Mouse (Mus musculus): ENCODE data around the gene Lrmda. TPM values are rescaled to one million over a fixed set of nuclear protein-coding genes. Genes with fewer than 3 reads are reported as not detected.

The Lrmda gene
- polyA plus RNA-seq, 1 experiment from 2014 or later, result 1.8 TPM

- Histone ChIP-seq H3K27ac (ENCODE audit: low read depth, low read length) (no peak overlapping the region), H3K4me1 (replicated peaks; ENCODE audit: control insufficient read depth, insufficient read depth, low read length) (no peaks in the 10 kb centered on the region; the same call in 1 of the 2 replicates), H3K9me3 (ENCODE audit: control insufficient read depth) (no peaks in the 10 kb centered on the region), H3K4me3 (ENCODE audit: low read depth, low read length) (no peak overlapping the region), H3K36me3 (ENCODE audit: control insufficient read depth, insufficient read depth) (no peaks in the 10 kb centered on the region), H3K27me3 (replicated peaks; ENCODE audit: control insufficient read depth, insufficient read depth, low read length) (no peaks in the 10 kb centered on the region), H3K9ac (ENCODE audit: low read depth, low read length) (no peak overlapping the region), H3K4me2 (replicated peaks; ENCODE audit: low read depth) (no peak overlapping the region)
- ATAC-seq, result no peak
- WGBS, result 48% methylated on average over 17 of the region's 17 CpGs
- no peak for TF ChIP-seq CTCF (IDR thresholded peaks at IDR 0.05; ENCODE audit: low read depth)
These were observed 630.8 kb downstream of the Lrmda start for GRCm38 (mm10) chr14:22649985-22650984.

GRCm38 (mm10) chr14:22651131-22651952, 631.8 kb downstream of the Lrmda start:
- no peak for ATAC-seq
- 56% methylated on average over 14 of the region's 14 CpGs for WGBS
- TF ChIP-seq CTCF (IDR thresholded peaks at IDR 0.05; ENCODE audit: low read depth), result no peak
- H3K27ac ChIP-seq (ENCODE audit: low read depth, low read length), result no peak overlapping the region
- no peak overlapping the region for H3K4me2 ChIP-seq (replicated peaks; ENCODE audit: low read depth)
- H3K4me3 ChIP-seq (ENCODE audit: low read depth, low read length), result no peak overlapping the region
- H3K9me3 ChIP-seq (ENCODE audit: control insufficient read depth), result no peaks in the 10 kb centered on the region
- no peaks in the 10 kb centered on the region for H3K27me3 ChIP-seq (replicated peaks; ENCODE audit: control insufficient read depth, insufficient read depth, low read length)
- H3K36me3 ChIP-seq (ENCODE audit: control insufficient read depth, insufficient read depth), result no peaks in the 10 kb centered on the region
- H3K9ac ChIP-seq (ENCODE audit: low read depth, low read length), result no peak overlapping the region
- no peaks in the 10 kb centered on the region; the same call in 1 of the 2 replicates for H3K4me1 ChIP-seq (replicated peaks; ENCODE audit: control insufficient read depth, insufficient read depth, low read length)

GRCm38 (mm10) chr14:22662496-22662895, 643.0 kb downstream of the Lrmda start:
- no peak for ATAC-seq
- 52% methylated on average over 3 of the region's 3 CpGs for WGBS

GRCm38 (mm10) chr14:22666437-22666836, 646.9 kb downstream of the Lrmda start:
- Histone ChIP-seq H3K4me3 (ENCODE audit: low read depth, low read length) (no peak overlapping the region), H3K27ac (ENCODE audit: low read depth, low read length) (no peak overlapping the region), H3K36me3 (ENCODE audit: control insufficient read depth, insufficient read depth) (no peaks in the 10 kb centered on the region), H3K4me1 (replicated peaks; ENCODE audit: control insufficient read depth, insufficient read depth, low read length) (no peaks in the 10 kb centered on the region), H3K27me3 (replicated peaks; ENCODE audit: control insufficient read depth, insufficient read depth, low read length) (no peaks in the 10 kb centered on the region), H3K9me3 (ENCODE audit: control insufficient read depth) (no peaks in the 10 kb centered on the region), H3K9ac (ENCODE audit: low read depth, low read length) (no peak overlapping the region), H3K4me2 (replicated peaks; ENCODE audit: low read depth) (no peak overlapping the region)
- WGBS, result 74% methylated on average over 3 of the region's 3 CpGs
- ATAC-seq, result no peak
- TF ChIP-seq CTCF (IDR thresholded peaks at IDR 0.05; ENCODE audit: low read depth), result no peak

More at GRCm38 (mm10) chr14:22662496-22662895, 643.0 kb downstream of the Lrmda start:
- H3K36me3 ChIP-seq (ENCODE audit: control insufficient read depth, insufficient read depth), result no peaks in the 10 kb centered on the region
- H3K9ac ChIP-seq (ENCODE audit: low read depth, low read length), result no peak overlapping the region
- no peak overlapping the region for H3K4me3 ChIP-seq (ENCODE audit: low read depth, low read length)
- no peaks in the 10 kb centered on the region for H3K9me3 ChIP-seq (ENCODE audit: control insufficient read depth)
- H3K27me3 ChIP-seq (replicated peaks; ENCODE audit: control insufficient read depth, insufficient read depth, low read length), result no peaks in the 10 kb centered on the region
- no peak for TF ChIP-seq CTCF (IDR thresholded peaks at IDR 0.05; ENCODE audit: low read depth)
- H3K4me2 ChIP-seq (replicated peaks; ENCODE audit: low read depth), result no peak overlapping the region
- no peak overlapping the region for H3K27ac ChIP-seq (ENCODE audit: low read depth, low read length)
- no peaks in the 10 kb centered on the region for H3K4me1 ChIP-seq (replicated peaks; ENCODE audit: control insufficient read depth, insufficient read depth, low read length)

GRCm38 (mm10) chr14:22668302-22668701, 648.8 kb downstream of the Lrmda start:
- no peaks in the 10 kb centered on the region for H3K4me1 ChIP-seq (replicated peaks; ENCODE audit: control insufficient read depth, insufficient read depth, low read length)
- WGBS, result 31% methylated on average over 8 of the region's 8 CpGs
- H3K27ac ChIP-seq (ENCODE audit: low read depth, low read length), result no peak overlapping the region
- H3K9me3 ChIP-seq (ENCODE audit: control insufficient read depth), result no peaks in the 10 kb centered on the region
- H3K27me3 ChIP-seq (replicated peaks; ENCODE audit: control insufficient read depth, insufficient read depth, low read length), result no peaks in the 10 kb centered on the region
- TF ChIP-seq CTCF (IDR thresholded peaks at IDR 0.05; ENCODE audit: low read depth), result no peak
- H3K4me3 ChIP-seq (ENCODE audit: low read depth, low read length), result no peak overlapping the region
- ATAC-seq, result no peak
- no peak overlapping the region for H3K9ac ChIP-seq (ENCODE audit: low read depth, low read length)
- H3K4me2 ChIP-seq (replicated peaks; ENCODE audit: low read depth), result no peak overlapping the region
- no peaks in the 10 kb centered on the region for H3K36me3 ChIP-seq (ENCODE audit: control insufficient read depth, insufficient read depth)

- WGBS, result 46% methylated on average over 6 of the region's 6 CpGs
These were observed 649.2 kb downstream of the Lrmda start for GRCm38 (mm10) chr14:22668711-22669110.

More at GRCm38 (mm10) chr14:22668711-22669110, 649.2 kb downstream of the Lrmda start:
- H3K27me3 ChIP-seq (replicated peaks; ENCODE audit: control insufficient read depth, insufficient read depth, low read length), result no peaks in the 10 kb centered on the region
- H3K4me2 ChIP-seq (replicated peaks; ENCODE audit: low read depth), result no peak overlapping the region
- H3K9ac ChIP-seq (ENCODE audit: low read depth, low read length), result no peak overlapping the region
- no peak overlapping the region for H3K4me3 ChIP-seq (ENCODE audit: low read depth, low read length)
- H3K27ac ChIP-seq (ENCODE audit: low read depth, low read length), result no peak overlapping the region
- ATAC-seq, result no peak
- no peaks in the 10 kb centered on the region for H3K9me3 ChIP-seq (ENCODE audit: control insufficient read depth)
- no peak for TF ChIP-seq CTCF (IDR thresholded peaks at IDR 0.05; ENCODE audit: low read depth)
- H3K4me1 ChIP-seq (replicated peaks; ENCODE audit: control insufficient read depth, insufficient read depth, low read length), result no peaks in the 10 kb centered on the region
- no peaks in the 10 kb centered on the region for H3K36me3 ChIP-seq (ENCODE audit: control insufficient read depth, insufficient read depth)

Data from intestine, postnatal 0 days (tissue).